Mouse (Mus musculus) CH12.LX (cell line): ENCODE results near the gene Nfic. TPM values are rescaled to one million over a fixed set of nuclear protein-coding genes. Genes with fewer than 3 reads are reported as not detected.

Experiments
- DNase-seq: peaks from one replicate; pipeline ENCODE4 v3.0.0-alpha.2; 2013; ENCODE audit errors: extremely low read depth
- H3K27ac ChIP-seq: 2 replicates; pipeline ENCODE4 v1.5.1; 2012; ENCODE audit warnings: low read depth, mild to moderate bottlenecking, control low read depth, moderate library complexity; ENCODE audit not compliant: insufficient read depth
- H3K27me3 ChIP-seq: replicated peaks from 2 replicates; pipeline ENCODE3; 2012; ENCODE audit warnings: inconsistent platforms
- H3K36me3 ChIP-seq, 2 experiments: replicated peaks in 1 of 2; 2 replicates each; pipeline versions ENCODE3 to v1.6.1; 2012; ENCODE audit warnings: inconsistent platforms in 1 of 2, low read length in 1 of 2, mild to moderate bottlenecking in 1 of 2, mixed read lengths in 1 of 2, moderate library complexity in 1 of 2; ENCODE audit not compliant: control insufficient read depth in 1 of 2, insufficient read depth in 1 of 2
- H3K4me1 ChIP-seq, 2 experiments: 2 replicates each; pipeline ENCODE4 v1.6.1; 2012; ENCODE audit warnings: inconsistent platforms in 1 of 2, moderate library complexity in 1 of 2; ENCODE audit not compliant: insufficient read depth in 2 of 2, control insufficient read depth in 1 of 2
- H3K4me2 ChIP-seq: 2 replicates; pipeline ENCODE4 v1.6.1; 2012; ENCODE audit warnings: low read depth, mild to moderate bottlenecking, control low read depth; ENCODE audit not compliant: poor library complexity, insufficient read depth, severe bottlenecking
- H3K4me3 ChIP-seq, 3 experiments: fragments of 150-350 bp in 1 of 3; sonication (generic) in 1 of 3; replicated peaks in 1 of 3; 2 replicates each; pipeline versions ENCODE3 to v1.5.1; 2011 to 2012; ENCODE audit warnings: low read depth in 2 of 3, low read length in 2 of 3, mild to moderate bottlenecking in 2 of 3, moderate library complexity in 2 of 3, control low read depth in 1 of 3, improper control_type of control experiment in 1 of 3, inconsistent platforms in 1 of 3, mixed read lengths in 1 of 3; ENCODE audit not compliant: poor library complexity in 1 of 3
- H3K79me2 ChIP-seq: replicated peaks from 2 replicates; pipeline ENCODE4 v1.6.1; 2012; ENCODE audit warnings: mild to moderate bottlenecking, moderate library complexity; ENCODE audit not compliant: control insufficient read depth, poor library complexity, insufficient read depth, severe bottlenecking; ENCODE audit errors: extremely low read depth
- H3K9ac ChIP-seq: 2 replicates; pipeline ENCODE4 v1.6.1; 2012; ENCODE audit warnings: low read depth, mild to moderate bottlenecking, control low read depth, moderate library complexity; ENCODE audit not compliant: insufficient read depth
- H3K9me3 ChIP-seq: replicated peaks from 2 replicates; pipeline ENCODE3; 2012; ENCODE audit warnings: low read length, inconsistent platforms, mixed read lengths
- CHD2 ChIP-seq: IDR thresholded peaks from 2 replicates; pipeline ENCODE4 v1.6.1; 2011; ENCODE audit warnings: low read length, improper control_type of control experiment
- IRF4 ChIP-seq: IDR thresholded peaks from 2 replicates; pipeline ENCODE4 v1.6.1; 2014; ENCODE audit warnings: low read depth, mild to moderate bottlenecking, inconsistent platforms, low read length, improper control_type of control experiment
- MAFK ChIP-seq: IDR thresholded peaks from 2 replicates; pipeline ENCODE4 v1.6.1; 2011; ENCODE audit warnings: low read length, improper control_type of control experiment; ENCODE audit not compliant: insufficient replicate concordance
- RAD21 ChIP-seq: IDR thresholded peaks from 2 replicates; pipeline ENCODE4 v1.6.1; 2011; ENCODE audit warnings: low read depth, mild to moderate bottlenecking, low read length, improper control_type of control experiment, moderate library complexity
- USF1 ChIP-seq: IDR thresholded peaks from 2 replicates; pipeline ENCODE4 v1.6.1; 2014; ENCODE audit warnings: low read depth, mild to moderate bottlenecking, inconsistent platforms, low read length, improper control_type of control experiment
- USF2 ChIP-seq: conservative IDR thresholded peaks from 2 replicates; pipeline ENCODE4 v1.6.1; 2011; ENCODE audit warnings: low read depth, low read length, improper control_type of control experiment
- dilution Hi-C: fragments of 300-500 bp; cut with MboI; formaldehyde crosslinking; loops from 2 replicates; pipeline ENCODE4 v1.14.3; 2020; ENCODE audit warnings: low sequenced_read_pairs; ENCODE audit not compliant: extremely low pct_unique_long_range_greater_than_20kb, extremely low pct_ligation_motif_present
- in situ Hi-C: fragments of 300-500 bp; cut with MboI; formaldehyde crosslinking; loops from 3 replicates; pipeline ENCODE4 v1.14.3; 2019; ENCODE audit warnings: low sequenced_read_pairs, low pct_ligation_motif_present, low pct_unique_long_range_greater_than_20kb, mixed read lengths
- polyA plus RNA-seq: library from polyadenylated mRNA; unstranded; fragments of >175 nt; gene quantifications from 2 replicates; pipeline ENCODE4 v1.2.1, GENCODE M21; 2012; ENCODE audit warnings: low read depth; ENCODE audit not compliant: insufficient read length
- total RNA-seq, 2 experiments: library from RNA; depleted of rRNA; stranded (reverse); fragments of 300-350 nt in 1 of 2; fragments of >200 nt in 1 of 2; gene quantifications; 2 replicates each; pipeline ENCODE4 v1.2.3; 2012 to 2014

Gene Nfic
- total and polyA plus RNA-seq, 3 experiments, result 0.07 to 4.7 (median 4.0) TPM

GRCm38 (mm10) chr10:81419111-81419928 lies 36.1 kb downstream of the Nfic start:
- Histone ChIP-seq H3K27me3 (no peaks in the 10 kb centered on the region), H3K4me3 (no peak overlapping the region), H3K27ac (no peak overlapping the region), H3K9ac (no peak overlapping the region), H3K4me2 (no peak overlapping the region), H3K79me2 (peaks cover 8% of the 10 kb centered on the region), H3K9me3 (no peaks in the 10 kb centered on the region), H3K36me3 (peaks cover 25 to 44% of the 10 kb centered on the region in 2 experiments), H3K4me1 (peaks cover 13 to 23% of the 10 kb centered on the region in 2 experiments)
- in situ Hi-C loops, result no loop called here
- dilution Hi-C loops, result no loop called here
- no peak for DNase-seq
- no peak for TF ChIP-seq CHD2

- Histone ChIP-seq H3K4me3 (no peak overlapping the region), H3K4me1 (peaks cover 21 to 30% of the 10 kb centered on the region in 2 experiments), H3K27me3 (no peaks in the 10 kb centered on the region), H3K9ac (no peak overlapping the region), H3K27ac (no peak overlapping the region), H3K4me2 (no peak overlapping the region), H3K79me2 (peaks cover 10% of the 10 kb centered on the region), H3K9me3 (no peaks in the 10 kb centered on the region), H3K36me3 (peaks cover 25 to 50% of the 10 kb centered on the region in 2 experiments)
- dilution Hi-C loops (no loop called here), in situ Hi-C loops (no loop called here)
- DNase-seq, result no peak
- TF ChIP-seq IRF4, result no peak
- TF ChIP-seq MAFK, result peak; percentile 87
Measured at GRCm38 (mm10) chr10:81418216-81419070, 37.0 kb downstream of the Nfic start.

- Histone ChIP-seq H3K27me3 (no peaks in the 10 kb centered on the region), H3K79me2 (peaks cover 10% of the 10 kb centered on the region), H3K4me3 (no peak overlapping the region), H3K4me1 (peaks cover 27 to 36% of the 10 kb centered on the region in 2 experiments), H3K9ac (no peak overlapping the region), H3K36me3 (peaks cover 31 to 58% of the 10 kb centered on the region in 2 experiments), H3K4me2 (no peak overlapping the region), H3K27ac (no peak overlapping the region), H3K9me3 (no peaks in the 10 kb centered on the region)
- in situ Hi-C loops, result no loop called here
- dilution Hi-C loops, result no loop called here
- no peak for DNase-seq
- TF ChIP-seq RAD21 (no peak), USF2 (no peak), USF1 (no peak)
Measured at GRCm38 (mm10) chr10:81417227-81418215, 37.9 kb downstream of the Nfic start.
